Comparison of ENCODE assay signal across 25 mouse cellular contexts in genomic region chr11:94282291-94282690, GRCm38 (mm10). TPM values are rescaled to one million over a fixed set of nuclear protein-coding genes. Genes with fewer than 3 reads are reported as not detected.
DNase-seq lines count a peak whose midpoint lies in the region; ATAC-seq and TF ChIP-seq lines count a peak whose summit lies in the region.
"Had no signal": no experiment of that assay in that cellular context is flagged by ENCODE, and none has a peak within 500 bp of the region (broad histone marks: within the 10 kb centered on the region; RNA-seq: fewer than 3 reads in every experiment).

No protein-coding gene starts in this region.

- H3K9ac ChIP-seq in forebrain, embryonic 13.5 days = no peak overlapping the region
- H3K9ac ChIP-seq in liver, embryonic 12.5 days = no peak overlapping the region
- no peak overlapping the region for H3K9ac ChIP-seq in liver, embryonic 11.5 days (ENCODE audit: low read depth, low read length)
- H3K9ac ChIP-seq in forebrain, postnatal 0 days = no peak overlapping the region
- H3K9ac ChIP-seq: hindbrain, embryonic 15.5 days; limb, embryonic 13.5 days; lung, embryonic 14.5 days; neural tube, embryonic 15.5 days had no signal

- no peak overlapping the region for H3K4me3 ChIP-seq in forebrain, embryonic 13.5 days
- no peak overlapping the region for H3K4me3 ChIP-seq in forebrain, embryonic 10.5 days
- no peak overlapping the region for H3K4me3 ChIP-seq in liver, embryonic 12.5 days
- no peak overlapping the region for H3K4me3 ChIP-seq in liver, embryonic 11.5 days (ENCODE audit: low read depth, low read length)
- no peak overlapping the region for H3K4me3 ChIP-seq in forebrain, postnatal 0 days (ENCODE audit: low read depth, low read length)
- no peak overlapping the region for H3K4me3 ChIP-seq in embryonic facial prominence, embryonic 10.5 days
- H3K4me3 ChIP-seq: hindbrain, embryonic 15.5 days; limb, embryonic 13.5 days; neural tube, embryonic 15.5 days had no signal

- WGBS in forebrain, embryonic 13.5 days = 73% methylated on average over 5 of the region's 5 CpGs
- WGBS in forebrain, embryonic 10.5 days = 75% methylated on average over 5 of the region's 5 CpGs
- 60% methylated on average over 5 of the region's 5 CpGs for WGBS in liver, embryonic 12.5 days (ENCODE audit: insufficient replicate concordance)
- 65% methylated on average over 5 of the region's 5 CpGs for WGBS in liver, embryonic 11.5 days
- 46% methylated on average over 5 of the region's 5 CpGs for WGBS in forebrain, postnatal 0 days
- 71% methylated on average over 5 of the region's 5 CpGs for WGBS in embryonic facial prominence, embryonic 10.5 days

- no peaks in the 10 kb centered on the region for H3K27me3 ChIP-seq in forebrain, embryonic 13.5 days
- no peaks in the 10 kb centered on the region for H3K27me3 ChIP-seq in forebrain, embryonic 10.5 days (ENCODE audit: poor library complexity, severe bottlenecking)
- H3K27me3 ChIP-seq in liver, embryonic 12.5 days (replicated peaks) = no peaks in the 10 kb centered on the region
- H3K27me3 ChIP-seq in liver, embryonic 11.5 days (replicated peaks; ENCODE audit: control insufficient read depth, insufficient read depth, low read length) = no peaks in the 10 kb centered on the region
- H3K27me3 ChIP-seq in forebrain, postnatal 0 days (ENCODE audit: insufficient read depth, low read length) = no peaks in the 10 kb centered on the region
- no peaks in the 10 kb centered on the region for H3K27me3 ChIP-seq in embryonic facial prominence, embryonic 10.5 days (replicated peaks; ENCODE audit: low read depth, poor library complexity, severe bottlenecking)
- H3K27me3 ChIP-seq: hindbrain, embryonic 15.5 days; limb, embryonic 13.5 days; neural tube, embryonic 15.5 days had no signal

- H3K36me3 ChIP-seq in forebrain, embryonic 13.5 days (ENCODE audit: poor library complexity, severe bottlenecking) = peaks cover 34% of the 10 kb centered on the region
- peaks cover 48% of the 10 kb centered on the region for H3K36me3 ChIP-seq in forebrain, embryonic 10.5 days (replicated peaks)
- peaks cover 45% of the 10 kb centered on the region for H3K36me3 ChIP-seq in liver, embryonic 12.5 days
- peaks cover 12% of the 10 kb centered on the region for H3K36me3 ChIP-seq in liver, embryonic 11.5 days (ENCODE audit: control insufficient read depth, insufficient read depth, low read length)
- peaks cover 16% of the 10 kb centered on the region; the same call in 1 of the 2 replicates for H3K36me3 ChIP-seq in forebrain, postnatal 0 days (ENCODE audit: insufficient read depth)
- peaks cover 48% of the 10 kb centered on the region for H3K36me3 ChIP-seq in embryonic facial prominence, embryonic 10.5 days (replicated peaks)

- TF ChIP-seq CTCF in forebrain, postnatal 0 days (IDR thresholded peaks at IDR 0.05; ENCODE audit: low read depth) = no peak

- no peak for ATAC-seq in forebrain, embryonic 13.5 days
- no peak for ATAC-seq in liver, embryonic 12.5 days
- ATAC-seq in liver, embryonic 11.5 days (replicated peaks; ENCODE audit: low FRiP score) = no peak
- ATAC-seq in forebrain, postnatal 0 days = no peak

- no peaks in the 10 kb centered on the region for H3K9me3 ChIP-seq in forebrain, embryonic 13.5 days (replicated peaks)
- no peaks in the 10 kb centered on the region for H3K9me3 ChIP-seq in forebrain, embryonic 10.5 days
- H3K9me3 ChIP-seq in liver, embryonic 12.5 days (replicated peaks) = no peaks in the 10 kb centered on the region
- no peaks in the 10 kb centered on the region for H3K9me3 ChIP-seq in liver, embryonic 11.5 days (ENCODE audit: control insufficient read depth, low read length)
- H3K9me3 ChIP-seq in forebrain, postnatal 0 days (ENCODE audit: low read length) = no peaks in the 10 kb centered on the region
- H3K9me3 ChIP-seq in embryonic facial prominence, embryonic 10.5 days = no peaks in the 10 kb centered on the region
- H3K9me3 ChIP-seq: hindbrain, embryonic 15.5 days; limb, embryonic 13.5 days; neural tube, embryonic 15.5 days had no signal

- H3K27ac ChIP-seq in forebrain, embryonic 13.5 days = peak overlapping the region; percentile 36; the same call in 1 of the 2 replicates
- H3K27ac ChIP-seq in forebrain, embryonic 10.5 days = no peak overlapping the region
- peak overlapping the region; percentile 37; the same call in 1 of the 2 replicates for H3K27ac ChIP-seq in liver, embryonic 12.5 days
- H3K27ac ChIP-seq in liver, embryonic 11.5 days (ENCODE audit: low read depth, low read length) = no peak overlapping the region
- H3K27ac ChIP-seq in forebrain, postnatal 0 days (ENCODE audit: low read depth, low read length) = 0 out of 2 replicates have a peak overlapping the region, but pooled peaks have one; percentile 0
- no peak overlapping the region for H3K27ac ChIP-seq in embryonic facial prominence, embryonic 10.5 days (replicated peaks)
- H3K27ac ChIP-seq: hindbrain, embryonic 15.5 days; limb, embryonic 13.5 days; macrophage; neural tube, embryonic 15.5 days had no signal

- DNase-seq in forebrain, embryonic 10.5 days (ENCODE audit: extremely low spot score, low spot score) = no peak
- DNase-seq in liver, embryonic 11.5 days (ENCODE audit: low spot score) = no peak
- no peak for DNase-seq in forebrain, postnatal 0 days
- no peak for DNase-seq in embryonic facial prominence, embryonic 10.5 days (ENCODE audit: low spot score)
- no peak for DNase-seq in thymus, postnatal 4 days
- DNase-seq: cerebellum, adult 18-20 months; kidney, postnatal 14 days; layer of hippocampus, adult 9-11 months; lung, embryonic 14.5 days; right cerebral cortex, postnatal 4 days; thymus, adult 18-20 months had no signal

- 0 out of 2 replicates have a peak, but pooled peaks cover 5% of the 10 kb centered on the region for H3K4me1 ChIP-seq in forebrain, embryonic 13.5 days
- H3K4me1 ChIP-seq in forebrain, embryonic 10.5 days = peaks cover 16% of the 10 kb centered on the region
- H3K4me1 ChIP-seq in liver, embryonic 12.5 days = peaks cover 24% of the 10 kb centered on the region
- H3K4me1 ChIP-seq in liver, embryonic 11.5 days (replicated peaks; ENCODE audit: control insufficient read depth, insufficient read depth, low read length) = peaks cover 11% of the 10 kb centered on the region; the same call in 1 of the 2 replicates
- 0 out of 2 replicates have a peak, but pooled peaks cover 6% of the 10 kb centered on the region for H3K4me1 ChIP-seq in forebrain, postnatal 0 days (ENCODE audit: insufficient read depth)
- H3K4me1 ChIP-seq in embryonic facial prominence, embryonic 10.5 days = peaks cover 7% of the 10 kb centered on the region

- no peak overlapping the region for H3K4me2 ChIP-seq in forebrain, embryonic 13.5 days
- H3K4me2 ChIP-seq in liver, embryonic 12.5 days = no peak overlapping the region
- H3K4me2 ChIP-seq in liver, embryonic 11.5 days = no peak overlapping the region
- H3K4me2 ChIP-seq in forebrain, postnatal 0 days (ENCODE audit: low read depth) = no peak overlapping the region
- H3K4me2 ChIP-seq: hindbrain, embryonic 15.5 days; limb, embryonic 13.5 days; lung, embryonic 14.5 days; midbrain, embryonic 11.5 days; neural tube, embryonic 15.5 days had no signal

RNA-seq across cellular contexts. Expression of gene Gm21885, which starts 0.6 kb away (rescaled TPM):
- polyA plus RNA-seq in forebrain, embryonic 13.5 days (2015; fragmentation: Nextera tagmentation; extraction: Ambion mirVana) = 0.68 TPM in 1 of 2 replicates, not detected in the other
- 0.34 TPM in 1 of 2 replicates, not detected in the other for polyA plus RNA-seq in forebrain, embryonic 10.5 days (2016; fragmentation: Nextera tagmentation; extraction: Ambion mirVana)
- polyA plus RNA-seq in liver, embryonic 12.5 days (2016; fragmentation: Nextera tagmentation; extraction: Ambion mirVana) = 0.29 TPM in 1 of 2 replicates, not detected in the other
- 0.40 TPM in 1 of 2 replicates, not detected in the other for polyA plus RNA-seq in liver, embryonic 11.5 days (2014; fragmentation: Nextera tagmentation; extraction: Ambion mirVana)
- 0.92 TPM in 1 of 2 replicates, not detected in the other for total RNA-seq in forebrain, postnatal 0 days (2014; rRNA removed)
- 0.19 TPM in 1 of 2 replicates, not detected in the other for polyA plus RNA-seq in forebrain, postnatal 0 days (2015; fragmentation: Nextera tagmentation; extraction: Ambion mirVana)
- 0.39 TPM in 1 of 2 replicates, not detected in the other for polyA plus RNA-seq in embryonic facial prominence, embryonic 10.5 days (2016; fragmentation: Nextera tagmentation; extraction: Ambion mirVana)
- total RNA-seq: gastrocnemius, adult 18-20 months; granulocyte monocyte progenitor cell, adult 5-6 weeks; heart, postnatal 10 days; left cerebral cortex, postnatal 10 days; monocyte, adult 5-6 weeks had no signal
- polyA plus RNA-seq: kidney, adult 2 months; macrophage; neural tube, embryonic 15.5 days; urinary bladder, adult 2 months had no signal

RNA-seq across cellular contexts. Expression of gene Wfikkn2, which starts 36.5 kb away (rescaled TPM):
- polyA plus RNA-seq in forebrain, embryonic 13.5 days (2015; fragmentation: Nextera tagmentation; extraction: Ambion mirVana) = 3.7 and 4.6 TPM in 2 replicates
- polyA plus RNA-seq in forebrain, embryonic 10.5 days (2016; fragmentation: Nextera tagmentation; extraction: Ambion mirVana) = 0.46 and 1.2 TPM in 2 replicates
- 0.31 and 0.44 TPM in 2 replicates for polyA plus RNA-seq in liver, embryonic 12.5 days (2016; fragmentation: Nextera tagmentation; extraction: Ambion mirVana)
- polyA plus RNA-seq in liver, embryonic 11.5 days (2014; fragmentation: Nextera tagmentation; extraction: Ambion mirVana) = 0.36 and 0.38 TPM in 2 replicates
- total RNA-seq in forebrain, postnatal 0 days (2014; rRNA removed) = 5.9 and 6.4 TPM in 2 replicates
- 6.5 and 10.0 TPM in 2 replicates for polyA plus RNA-seq in forebrain, postnatal 0 days (2015; fragmentation: Nextera tagmentation; extraction: Ambion mirVana)
- polyA plus RNA-seq in embryonic facial prominence, embryonic 10.5 days (2016; fragmentation: Nextera tagmentation; extraction: Ambion mirVana) = 1.1 and 2.4 TPM in 2 replicates
- total RNA-seq: granulocyte monocyte progenitor cell, adult 5-6 weeks; monocyte, adult 5-6 weeks had no signal
- polyA plus RNA-seq: macrophage had no signal

RNA-seq across cellular contexts. Expression of gene Luc7l3, which starts 39.5 kb away (rescaled TPM):
- polyA plus RNA-seq in forebrain, embryonic 13.5 days (2015; fragmentation: Nextera tagmentation; extraction: Ambion mirVana) = 164 and 173 TPM in 2 replicates
- polyA plus RNA-seq in forebrain, embryonic 10.5 days (2016; fragmentation: Nextera tagmentation; extraction: Ambion mirVana) = 113 and 129 TPM in 2 replicates
- 67.1 and 67.4 TPM in 2 replicates for polyA plus RNA-seq in liver, embryonic 12.5 days (2016; fragmentation: Nextera tagmentation; extraction: Ambion mirVana)
- polyA plus RNA-seq in liver, embryonic 11.5 days (2014; fragmentation: Nextera tagmentation; extraction: Ambion mirVana) = 90.6 and 97.6 TPM in 2 replicates
- 88.8 and 108 TPM in 2 replicates for total RNA-seq in forebrain, postnatal 0 days (2014; rRNA removed)
- 76.8 and 87.2 TPM in 2 replicates for polyA plus RNA-seq in forebrain, postnatal 0 days (2015; fragmentation: Nextera tagmentation; extraction: Ambion mirVana)
- 104 and 117 TPM in 2 replicates for polyA plus RNA-seq in embryonic facial prominence, embryonic 10.5 days (2016; fragmentation: Nextera tagmentation; extraction: Ambion mirVana)

RNA-seq across cellular contexts. Expression of gene Ankrd40, which starts 45.5 kb away (rescaled TPM):
- 10.5 and 10.6 TPM in 2 replicates for polyA plus RNA-seq in forebrain, embryonic 13.5 days (2015; fragmentation: Nextera tagmentation; extraction: Ambion mirVana)
- 10.3 and 11.4 TPM in 2 replicates for polyA plus RNA-seq in forebrain, embryonic 10.5 days (2016; fragmentation: Nextera tagmentation; extraction: Ambion mirVana)
- polyA plus RNA-seq in liver, embryonic 12.5 days (2016; fragmentation: Nextera tagmentation; extraction: Ambion mirVana) = 15.7 and 15.9 TPM in 2 replicates
- 12.7 and 13.2 TPM in 2 replicates for polyA plus RNA-seq in liver, embryonic 11.5 days (2014; fragmentation: Nextera tagmentation; extraction: Ambion mirVana)
- total RNA-seq in forebrain, postnatal 0 days (2014; rRNA removed) = 45.5 and 51.8 TPM in 2 replicates
- polyA plus RNA-seq in forebrain, postnatal 0 days (2015; fragmentation: Nextera tagmentation; extraction: Ambion mirVana) = 13.7 and 15.0 TPM in 2 replicates
- 14.8 and 15.3 TPM in 2 replicates for polyA plus RNA-seq in embryonic facial prominence, embryonic 10.5 days (2016; fragmentation: Nextera tagmentation; extraction: Ambion mirVana)

Comparison
In these comparisons a context has a peak if more than half of its experiments do, and no peak if none do; other contexts are left out.
1. H3K27ac ChIP-seq: peak in forebrain, embryonic 13.5 days (single experiment), liver, embryonic 12.5 days (single experiment) and forebrain, postnatal 0 days (single experiment); none in forebrain, embryonic 10.5 days (single experiment), liver, embryonic 11.5 days (single experiment) and embryonic facial prominence, embryonic 10.5 days (single experiment).